Mouse (Mus musculus): Measurements from ENCODE around the gene Acp7.
A peak's percentile ranks its signal among the peaks of the same experiment; 100 is the strongest.

Gene Acp7

GRCm38 (mm10) chr7:28576271-28576914, 54.7 kb downstream of the Acp7 start:
- DNase-seq (ENCODE audit: low spot score in 2 of 2), result no peak

- no peak for DNase-seq (ENCODE audit: low spot score in 2 of 2)
Observed at GRCm38 (mm10) chr7:28575597-28575996, 55.5 kb downstream of the Acp7 start.

DNA sequence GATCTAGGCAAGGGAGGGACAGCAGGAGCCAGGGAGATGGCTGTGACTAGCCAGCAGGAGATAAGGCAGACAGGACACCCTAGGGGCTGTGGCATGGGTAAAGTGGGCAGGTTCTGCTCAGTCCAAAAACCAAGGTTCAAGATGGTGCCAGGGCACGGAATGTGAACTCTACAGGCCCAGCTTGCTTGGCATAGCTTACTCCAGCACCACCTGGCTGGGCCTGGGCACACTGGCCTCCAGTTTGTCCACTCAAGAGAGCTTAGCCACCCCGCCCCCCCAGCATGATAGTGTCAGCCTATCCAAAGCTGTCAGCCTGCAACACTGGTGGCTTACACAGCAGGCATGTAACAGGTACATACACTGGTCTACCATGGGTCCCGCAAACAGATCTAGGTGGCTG, 57.9 kb downstream of the Acp7 start:
- DNase-seq (ENCODE audit: low spot score in 2 of 2), result no peak

DNA sequence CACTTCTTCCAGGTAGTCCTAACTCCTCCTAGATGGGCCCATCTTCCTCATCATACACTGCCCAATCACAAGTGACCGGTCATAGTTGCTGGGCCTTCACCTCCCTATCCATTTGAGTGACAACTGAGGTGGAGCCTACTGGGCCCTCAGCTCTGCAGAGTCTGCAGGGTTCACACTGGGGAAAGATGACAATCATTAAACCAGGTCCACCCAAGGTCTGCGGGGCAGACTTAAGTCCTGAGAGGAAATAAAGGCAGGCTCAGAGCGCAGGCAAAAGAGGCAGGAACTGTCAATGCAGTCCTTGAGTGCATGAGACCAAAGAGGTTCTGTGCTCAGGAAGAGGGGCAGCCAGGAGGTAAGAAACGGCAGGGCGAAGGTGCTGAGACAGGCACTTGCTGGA, 58.4 kb downstream of the Acp7 start:
- no peak for DNase-seq (ENCODE audit: low spot score in 2 of 2)

DNA sequence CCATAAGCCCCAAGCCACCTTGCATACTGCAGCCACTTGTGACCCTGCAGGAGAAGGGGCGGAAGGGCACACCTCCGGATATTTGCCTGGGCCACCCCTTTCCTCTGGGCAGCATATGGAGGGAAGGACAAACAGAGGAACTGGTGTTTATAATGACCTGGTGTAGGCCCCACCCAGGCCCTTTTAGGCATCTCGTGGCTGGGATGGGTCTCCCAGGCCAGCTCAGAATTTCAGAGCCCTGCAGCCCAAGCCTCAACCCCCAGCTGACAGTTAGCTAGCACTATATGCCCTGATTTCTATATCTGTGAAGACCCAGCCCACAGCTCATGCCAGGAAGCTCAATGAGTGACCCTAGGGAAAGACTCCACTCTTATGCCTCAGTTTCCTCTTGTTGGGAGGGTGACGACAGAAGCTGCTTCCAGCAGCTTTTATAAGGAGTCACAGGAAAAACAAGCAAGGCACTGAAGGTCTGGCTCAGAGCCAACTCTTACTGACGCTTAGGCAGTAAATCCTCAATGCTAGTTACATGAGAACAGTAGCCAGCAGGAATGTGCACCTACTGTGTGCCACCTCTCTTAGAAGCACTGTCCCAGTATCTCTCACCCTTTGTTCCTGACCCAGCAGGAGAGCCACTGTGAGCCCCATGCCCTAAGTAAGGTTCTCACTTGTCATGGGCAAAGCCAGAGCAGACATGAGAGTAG, 60.0 kb downstream of the Acp7 start:
- no peak for DNase-seq (ENCODE audit: low spot score in 2 of 2)

DNA sequence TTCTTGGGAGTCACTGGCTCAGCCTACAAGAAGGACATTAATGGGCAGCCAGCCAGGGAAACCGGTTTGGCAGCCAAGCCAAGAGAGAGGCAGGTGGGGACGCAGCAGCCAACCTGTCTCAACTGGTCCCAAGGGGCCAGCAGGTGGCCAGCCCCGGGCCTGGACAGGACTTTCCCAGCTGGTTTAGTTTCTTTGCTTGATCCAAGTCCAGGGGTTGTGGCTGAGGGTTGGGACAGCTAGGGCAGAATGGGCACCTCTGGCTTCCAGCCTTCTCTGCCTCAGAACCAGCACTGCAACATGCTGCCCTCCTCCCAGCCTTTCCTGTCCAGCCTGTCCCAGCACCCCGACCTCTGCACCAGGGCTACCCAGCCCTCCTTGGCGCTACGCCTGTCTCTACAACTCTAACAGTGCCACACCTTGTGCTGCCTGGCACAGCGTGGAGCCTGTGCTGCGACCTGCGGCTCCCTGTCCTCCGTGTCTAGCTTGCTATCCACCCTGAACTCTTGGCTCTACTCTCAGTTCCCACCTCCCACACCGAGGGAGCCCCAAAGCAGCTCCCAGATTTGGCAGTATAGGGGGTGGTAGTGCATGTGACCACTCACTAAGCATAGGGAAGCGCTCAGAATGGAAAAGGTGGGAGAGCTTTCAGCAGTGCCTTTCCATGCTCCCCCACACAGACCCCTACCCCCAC, 60.7 kb downstream of the Acp7 start:
- no peak for DNase-seq (ENCODE audit: low spot score in 2 of 2)

- peak in 1 of 2 experiments; percentile 70 for DNase-seq (ENCODE audit: low spot score in 2 of 2)
Observed at GRCm38 (mm10) chr7:28568253-28568652, 62.9 kb downstream of the Acp7 start.

DNA sequence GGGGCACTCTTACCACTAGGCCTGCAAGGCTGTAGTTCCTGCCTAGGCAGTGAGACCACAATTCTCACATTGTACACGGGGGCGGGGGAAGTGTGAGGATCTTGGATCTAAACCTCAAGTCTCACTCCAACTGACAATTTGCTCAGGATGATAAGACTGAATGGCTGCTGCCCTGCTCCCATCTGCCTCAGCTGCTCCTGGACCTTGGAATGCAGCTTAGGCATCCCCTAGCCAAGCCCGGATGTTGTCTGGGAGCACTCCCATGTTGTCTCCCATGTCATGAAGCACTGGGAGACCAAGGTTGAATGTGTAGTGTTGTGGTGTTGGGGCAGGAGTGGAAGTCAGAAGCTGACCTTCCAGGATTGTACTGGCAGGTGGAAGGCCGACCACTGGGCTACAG, 63.6 kb downstream of the Acp7 start:
- no peak for DNase-seq (ENCODE audit: low spot score in 2 of 2)

- DNase-seq (ENCODE audit: low spot score in 2 of 2), result no peak
Observed at GRCm38 (mm10) chr7:28565407-28565806, 65.7 kb downstream of the Acp7 start.

GRCm38 (mm10) chr7:28562951-28563350, 68.2 kb downstream of the Acp7 start:
- no peak for DNase-seq (ENCODE audit: low spot score in 2 of 2)

GRCm38 (mm10) chr7:28562371-28562770, 68.8 kb downstream of the Acp7 start:
- no peak for DNase-seq (ENCODE audit: low spot score in 2 of 2)

DNA sequence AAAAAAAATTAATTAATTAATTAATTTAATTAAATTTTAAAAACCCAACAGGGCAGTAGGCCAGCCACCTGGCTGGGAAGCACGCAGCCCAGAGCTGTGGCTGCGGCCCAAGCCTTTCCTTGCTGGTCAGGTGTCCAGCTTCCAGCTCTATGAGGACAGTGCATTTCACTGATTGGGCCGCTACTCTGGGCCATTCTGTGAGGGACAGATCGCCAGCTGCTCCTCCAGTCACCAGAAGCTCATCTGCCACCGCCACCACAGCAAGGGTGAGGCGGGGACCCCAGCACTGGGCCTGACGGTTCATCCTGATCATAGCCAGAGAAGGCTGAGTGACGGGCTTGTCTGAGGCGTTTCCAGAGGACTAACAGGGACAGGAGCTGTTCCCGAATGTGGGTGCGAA, 69.2 kb downstream of the Acp7 start:
- DNase-seq (ENCODE audit: low spot score in 2 of 2), result no peak

DNA sequence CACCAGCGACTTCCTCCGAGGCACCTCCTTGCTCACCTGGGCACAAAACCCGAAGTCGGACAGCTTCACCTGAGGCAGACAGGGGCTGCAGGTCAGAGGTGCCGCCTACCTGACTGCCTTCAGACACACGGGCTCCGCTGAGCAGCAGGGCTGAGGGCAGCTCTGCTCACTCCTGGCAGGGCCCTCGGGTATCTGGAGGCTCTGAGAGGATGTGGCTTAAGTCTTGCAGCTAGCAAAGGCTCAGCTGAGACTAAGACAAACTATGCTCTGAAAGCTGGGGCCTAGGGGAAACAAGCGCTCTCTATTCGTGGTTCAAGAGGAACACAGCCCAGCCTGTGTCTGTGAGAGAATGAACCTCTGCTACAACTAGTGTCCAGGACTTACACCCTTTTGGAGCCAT, 70.3 kb downstream of the Acp7 start:
- no peak for DNase-seq (ENCODE audit: low spot score in 2 of 2)

DNA sequence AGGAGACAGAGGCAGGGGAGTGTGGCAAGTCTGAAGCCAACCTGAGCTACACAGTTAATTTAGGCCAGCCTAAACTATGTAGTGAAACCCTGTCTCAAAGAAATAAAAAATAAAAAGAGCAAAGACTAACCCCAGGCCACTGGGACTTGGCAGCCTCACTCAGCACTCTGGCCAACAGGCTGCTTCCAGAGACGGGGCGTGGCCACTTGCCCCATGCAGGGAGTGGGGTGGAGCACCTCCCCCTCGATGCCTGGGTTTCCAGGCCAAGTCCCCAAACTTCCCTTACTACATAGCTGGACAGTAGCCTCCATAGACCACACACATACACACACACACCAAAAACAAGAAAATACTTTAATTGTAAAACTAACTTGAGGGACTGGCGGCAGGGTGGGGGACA, 72.6 kb downstream of the Acp7 start:
- no peak for DNase-seq (ENCODE audit: low spot score in 2 of 2)

DNA sequence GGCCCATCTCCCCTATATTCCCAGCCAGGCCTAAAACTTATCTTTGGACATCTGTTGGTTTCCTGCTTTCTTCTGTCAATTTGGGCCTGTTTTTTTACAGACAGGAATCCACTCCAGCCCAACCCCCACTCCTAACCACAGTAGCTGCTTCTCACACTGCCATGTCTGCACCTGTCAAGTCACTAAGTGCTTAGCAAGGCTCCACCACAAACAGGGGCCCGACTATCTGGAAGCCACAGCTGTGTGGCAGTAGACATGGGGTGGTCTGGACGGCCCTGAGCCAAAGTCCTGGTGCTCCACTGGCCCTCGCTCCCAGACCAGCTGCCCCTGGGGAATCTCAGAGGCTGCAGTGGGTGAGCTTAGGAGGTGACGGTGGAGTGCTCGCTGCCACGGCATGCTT, 73.4 kb downstream of the Acp7 start:
- no peak for DNase-seq (ENCODE audit: low spot score in 2 of 2)
